ENCODE assay signal across 8 mouse cellular contexts in genomic region chr2:42056636-42057035, GRCm38 (mm10).
"Had no signal": no experiment of that assay in that cellular context is flagged by ENCODE, and none has a peak within 500 bp of the region (broad histone marks: within the 10 kb centered on the region; RNA-seq: fewer than 3 reads in every experiment).

No protein-coding gene starts in this region.

- DNase-seq: kidney, postnatal 25 days; lung, embryonic 14.5 days; lung, postnatal 10 days; lung, postnatal 4 days; midbrain, embryonic 14.5 days; right cerebral cortex, postnatal 14 days; thymus, postnatal 14 days had no signal

- ATAC-seq: liver, embryonic 12.5 days had no signal
